ENCODE assay signal across 10 mouse cellular contexts in genomic region chr12:4571864-4572263, GRCm38 (mm10). TPM values are rescaled to one million over a fixed set of nuclear protein-coding genes. Genes with fewer than 3 reads are reported as not detected.
DNase-seq lines count a peak whose midpoint lies in the region; ATAC-seq and TF ChIP-seq lines count a peak whose summit lies in the region.
"Had no signal": no experiment of that assay in that cellular context is flagged by ENCODE, and none has a peak within 500 bp of the region (broad histone marks: within the 10 kb centered on the region; RNA-seq: fewer than 3 reads in every experiment).

No protein-coding gene starts in this region.

- no peaks in the 10 kb centered on the region for H3K4me1 ChIP-seq in hindbrain, embryonic 14.5 days (replicated peaks; ENCODE audit: control insufficient read depth, insufficient read depth, low read length)
- no peaks in the 10 kb centered on the region for H3K4me1 ChIP-seq in hindbrain, embryonic 13.5 days (replicated peaks)
- no peaks in the 10 kb centered on the region for H3K4me1 ChIP-seq in ES-Bruce4 (ENCODE audit: control insufficient read depth, insufficient read depth, low read length)
- no peaks in the 10 kb centered on the region for H3K4me1 ChIP-seq in lung, adult 2 months (ENCODE audit: control insufficient read depth, insufficient read depth, low read length)
- H3K4me1 ChIP-seq: neural tube, embryonic 12.5 days had no signal

- no peak overlapping the region for H3K4me3 ChIP-seq in hindbrain, embryonic 14.5 days (replicated peaks; ENCODE audit: low read length)
- no peak overlapping the region for H3K4me3 ChIP-seq in hindbrain, embryonic 13.5 days
- H3K4me3 ChIP-seq in ES-Bruce4 (ENCODE audit: low read depth, low read length) = no peak overlapping the region
- H3K4me3 ChIP-seq in lung, adult 2 months (replicated peaks; ENCODE audit: extremely low read depth, low read depth, low read length) = no peak overlapping the region
- H3K4me3 ChIP-seq: erythroblast, embryonic 14.5 days; neural tube, embryonic 12.5 days had no signal

- TF ChIP-seq POLR2A in ES-Bruce4 (IDR thresholded peaks at IDR 0.05; ENCODE audit: insufficient read depth, low read length) = no peak
- no peak for TF ChIP-seq POLR2A in lung, adult 2 months (IDR thresholded peaks at IDR 0.05; ENCODE audit: borderline replicate concordance, extremely low read depth, low read depth, low read length)

- no peaks in the 10 kb centered on the region for H3K9me3 ChIP-seq in hindbrain, embryonic 14.5 days (ENCODE audit: control insufficient read depth, low read length)
- no peaks in the 10 kb centered on the region for H3K9me3 ChIP-seq in hindbrain, embryonic 13.5 days
- H3K9me3 ChIP-seq in ES-Bruce4 (replicated peaks; ENCODE audit: control insufficient read depth, insufficient read depth, low read length, poor library complexity, severe bottlenecking) = no peaks in the 10 kb centered on the region
- H3K9me3 ChIP-seq: neural tube, embryonic 12.5 days had no signal

- TF ChIP-seq CTCF in ES-Bruce4 (IDR thresholded peaks at IDR 0.05; ENCODE audit: low read depth, low read length) = peak; percentile 65
- peak; percentile 68; the same call in 1 of the 2 replicates for TF ChIP-seq CTCF in lung, adult 2 months (IDR thresholded peaks at IDR 0.05; ENCODE audit: insufficient read depth, low read length)

- no peaks in the 10 kb centered on the region for H3K27me3 ChIP-seq in hindbrain, embryonic 14.5 days (ENCODE audit: control insufficient read depth, insufficient read depth, low read length)
- no peaks in the 10 kb centered on the region for H3K27me3 ChIP-seq in hindbrain, embryonic 13.5 days
- no peaks in the 10 kb centered on the region for H3K27me3 ChIP-seq in ES-Bruce4 (ENCODE audit: control insufficient read depth, insufficient read depth, low read length, poor library complexity, severe bottlenecking)
- H3K27me3 ChIP-seq: neural tube, embryonic 12.5 days had no signal

- WGBS in hindbrain, embryonic 14.5 days = 36% methylated on average over 5 of the region's 5 CpGs
- WGBS in hindbrain, embryonic 13.5 days = 37% methylated on average over 5 of the region's 5 CpGs
- 18% methylated on average over 5 of the region's 5 CpGs for WGBS in lung, adult 2 months

- no peak for ATAC-seq in hindbrain, embryonic 14.5 days (ENCODE audit: low FRiP score)
- ATAC-seq in hindbrain, embryonic 13.5 days (ENCODE audit: low FRiP score) = no peak
- peak; percentile 65 for ATAC-seq in inflammation-experienced regulatory T-cells, adult 6 months

- H3K9ac ChIP-seq in hindbrain, embryonic 14.5 days = no peak overlapping the region
- no peak overlapping the region for H3K9ac ChIP-seq in hindbrain, embryonic 13.5 days
- H3K9ac ChIP-seq in ES-Bruce4 (ENCODE audit: low read depth, poor library complexity, severe bottlenecking) = no peak overlapping the region
- H3K9ac ChIP-seq: neural tube, embryonic 12.5 days had no signal

- no peak overlapping the region for H3K4me2 ChIP-seq in hindbrain, embryonic 14.5 days (replicated peaks)
- H3K4me2 ChIP-seq in hindbrain, embryonic 13.5 days = no peak overlapping the region
- H3K4me2 ChIP-seq: neural tube, embryonic 12.5 days had no signal

- 0 out of 2 replicates have a peak, but pooled peaks have one; percentile 63 for TF ChIP-seq EP300 in ES-Bruce4 (IDR thresholded peaks at IDR 0.05; ENCODE audit: insufficient read depth, low read depth, low read length)

- H3K36me3 ChIP-seq in hindbrain, embryonic 14.5 days (replicated peaks; ENCODE audit: control insufficient read depth, insufficient read depth) = no peaks in the 10 kb centered on the region
- no peaks in the 10 kb centered on the region for H3K36me3 ChIP-seq in hindbrain, embryonic 13.5 days
- no peaks in the 10 kb centered on the region for H3K36me3 ChIP-seq in ES-Bruce4 (ENCODE audit: control insufficient read depth, insufficient read depth, low read length, poor library complexity, severe bottlenecking)
- H3K36me3 ChIP-seq: neural tube, embryonic 12.5 days had no signal

- H3K27ac ChIP-seq in hindbrain, embryonic 14.5 days = no peak overlapping the region
- H3K27ac ChIP-seq in hindbrain, embryonic 13.5 days = no peak overlapping the region
- peak overlapping the region; percentile 19; the same call in 1 of the 2 replicates for H3K27ac ChIP-seq in ES-Bruce4 (ENCODE audit: insufficient read depth, low read length)
- H3K27ac ChIP-seq: neural tube, embryonic 12.5 days had no signal

- peak; percentile 43 for DNase-seq in hindbrain, embryonic 14.5 days (ENCODE audit: low spot score)
- DNase-seq in brain, adult 2 months (ENCODE audit: low read depth, low spot score) = peak; percentile 79
- peak; percentile 25 for DNase-seq in lung, adult 2 months
- DNase-seq in thymus, postnatal 0 days (ENCODE audit: low spot score) = peak; percentile 64
- DNase-seq in left cerebral cortex, adult 11 months (ENCODE audit: low spot score) = no peak

RNA-seq across cellular contexts. Expression of gene Itsn2, which starts 20.6 kb away (rescaled TPM):
- 26.3 and 27.5 TPM in 2 replicates for polyA plus RNA-seq in hindbrain, embryonic 14.5 days (2014; fragmentation: Nextera tagmentation; extraction: Ambion mirVana)
- polyA plus RNA-seq in hindbrain, embryonic 13.5 days (2015; fragmentation: Nextera tagmentation; extraction: Ambion mirVana) = 16.2 and 16.6 TPM in 2 replicates
- polyA plus RNA-seq in ES-Bruce4 (2011; ENCODE audit: insufficient read depth, insufficient read length, low read depth, missing spikeins) = 35.3 and 40.8 TPM in 2 replicates
- 10 to 100 TPM; 49.8 to 65.3 (median 61.3) TPM for polyA plus RNA-seq in inflammation-experienced regulatory T-cells, adult 6 months (2017; shearing (Covaris generic))
- 22.4 and 36.3 TPM in 2 replicates for polyA plus RNA-seq in lung, adult 2 months (2012; rRNA removed)
- polyA plus RNA-seq in thymus, postnatal 0 days (2015; fragmentation: Nextera tagmentation; extraction: Ambion mirVana) = 47.9 and 53.0 TPM in 2 replicates

RNA-seq across cellular contexts. Expression of gene Gm3625, which starts 20.9 kb away (rescaled TPM):
- not detected in 2 replicates for polyA plus RNA-seq in hindbrain, embryonic 14.5 days (2014; fragmentation: Nextera tagmentation; extraction: Ambion mirVana)
- not detected in 2 replicates for polyA plus RNA-seq in hindbrain, embryonic 13.5 days (2015; fragmentation: Nextera tagmentation; extraction: Ambion mirVana)
- not detected in 2 replicates for polyA plus RNA-seq in ES-Bruce4 (2011; ENCODE audit: insufficient read depth, insufficient read length, low read depth, missing spikeins)
- polyA plus RNA-seq in inflammation-experienced regulatory T-cells, adult 6 months (2017; shearing (Covaris generic)) = not detected
- not detected in 2 replicates for polyA plus RNA-seq in lung, adult 2 months (2012; rRNA removed)
- polyA plus RNA-seq in thymus, postnatal 0 days (2015; fragmentation: Nextera tagmentation; extraction: Ambion mirVana) = not detected in 2 replicates
- polyA plus RNA-seq: erythroblast, embryonic 14.5 days; neural tube, embryonic 12.5 days had no signal
